Mouse (Mus musculus): ENCODE results near the gene Dnajc8. TPM values are rescaled to one million over a fixed set of nuclear protein-coding genes. Genes with fewer than 3 reads are reported as not detected.
A peak's percentile ranks its signal among the peaks of the same experiment; 100 is the strongest.

The Dnajc8 gene
- polyA plus RNA-seq (2016; fragmentation: Nextera tagmentation; extraction: Ambion mirVana), result 203 and 216 TPM in 2 replicates

- peak; percentile 93 for DNase-seq (ENCODE audit: low spot score)
- Histone ChIP-seq H3K4me1 (peaks cover 46% of the 10 kb centered on the region), H3K27ac (replicated peaks) (peak within 1 kb of the TSS; percentile 96), H3K4me3 (peak within 1 kb of the TSS; percentile 100), H3K36me3 (peaks cover 42% of the 10 kb centered on the region), H3K27me3 (ENCODE audit: low read depth, poor library complexity, severe bottlenecking) (no peaks in the 10 kb centered on the region), H3K9me3 (replicated peaks) (no peaks in the 10 kb centered on the region)
- under 1% methylated on average over 60 of the region's 60 CpGs for WGBS
Measured at GRCm38 (mm10) chr4:132535406-132536121, at the start of gene Dnajc8. Dnajc8 (plus strand) TSS chr4:132535550.

- Histone ChIP-seq H3K4me3 (no peak overlapping the region), H3K27ac (replicated peaks) (no peak overlapping the region), H3K36me3 (peaks cover 17% of the 10 kb centered on the region), H3K27me3 (ENCODE audit: low read depth, poor library complexity, severe bottlenecking) (no peaks in the 10 kb centered on the region), H3K9me3 (replicated peaks) (no peaks in the 10 kb centered on the region), H3K4me1 (peaks cover 4% of the 10 kb centered on the region; the same call in 1 of the 2 replicates)
- DNase-seq (ENCODE audit: low spot score), result no peak
- WGBS, result 97% methylated on average over 3 of the region's 3 CpGs
Measured at GRCm38 (mm10) chr4:132488521-132488920, 46.8 kb upstream of the Dnajc8 start.

GRCm38 (mm10) chr4:132488976-132489375 is 46.4 kb upstream of the Dnajc8 start:
- 88% methylated on average over 6 of the region's 6 CpGs for WGBS

GRCm38 (mm10) chr4:132490273-132491010 is 44.9 kb upstream of the Dnajc8 start:
- Histone ChIP-seq H3K4me1 (peaks cover 4% of the 10 kb centered on the region; the same call in 1 of the 2 replicates), H3K4me3 (no peak overlapping the region), H3K36me3 (peaks cover 34% of the 10 kb centered on the region), H3K27ac (replicated peaks) (no peak overlapping the region), H3K9me3 (replicated peaks) (no peaks in the 10 kb centered on the region), H3K27me3 (ENCODE audit: low read depth, poor library complexity, severe bottlenecking) (no peaks in the 10 kb centered on the region)
- 91% methylated on average over 15 of the region's 15 CpGs for whole genome bisulfite sequencing
- DNase-seq (ENCODE audit: low spot score), result no peak

More at GRCm38 (mm10) chr4:132488976-132489375, 46.4 kb upstream of the Dnajc8 start:
- DNase-seq (ENCODE audit: low spot score), result no peak
- Histone ChIP-seq H3K27me3 (ENCODE audit: low read depth, poor library complexity, severe bottlenecking) (no peaks in the 10 kb centered on the region), H3K36me3 (peaks cover 21% of the 10 kb centered on the region), H3K4me3 (no peak overlapping the region), H3K9me3 (replicated peaks) (no peaks in the 10 kb centered on the region), H3K27ac (replicated peaks) (no peak overlapping the region), H3K4me1 (peaks cover 4% of the 10 kb centered on the region; the same call in 1 of the 2 replicates)

GRCm38 (mm10) chr4:132491057-132491456 is 44.3 kb upstream of the Dnajc8 start:
- Histone ChIP-seq H3K27me3 (ENCODE audit: low read depth, poor library complexity, severe bottlenecking) (no peaks in the 10 kb centered on the region), H3K4me1 (peaks cover 4% of the 10 kb centered on the region; the same call in 1 of the 2 replicates), H3K36me3 (peaks cover 40% of the 10 kb centered on the region), H3K27ac (replicated peaks) (no peak overlapping the region), H3K4me3 (no peak overlapping the region), H3K9me3 (replicated peaks) (no peaks in the 10 kb centered on the region)
- 91% methylated on average over 8 of the region's 8 CpGs for WGBS
- no peak for DNase-seq (ENCODE audit: low spot score)

- no peaks in the 10 kb centered on the region for H3K9me3 ChIP-seq (replicated peaks)
- no peak overlapping the region for H3K4me3 ChIP-seq
- no peaks in the 10 kb centered on the region for H3K27me3 ChIP-seq (ENCODE audit: low read depth, poor library complexity, severe bottlenecking)
- no peak overlapping the region for H3K27ac ChIP-seq (replicated peaks)
- no peak for DNase-seq (ENCODE audit: low spot score)
- no peaks in the 10 kb centered on the region for H3K4me1 ChIP-seq
- 93% methylated on average over 6 of the region's 6 CpGs for WGBS
- peaks cover 47% of the 10 kb centered on the region for H3K36me3 ChIP-seq
Measured at GRCm38 (mm10) chr4:132491748-132492147, 43.6 kb upstream of the Dnajc8 start.

- H3K27ac ChIP-seq (replicated peaks), result no peak overlapping the region
- H3K36me3 ChIP-seq, result peaks cover 54% of the 10 kb centered on the region
- H3K4me3 ChIP-seq, result no peak overlapping the region
- no peaks in the 10 kb centered on the region for H3K9me3 ChIP-seq (replicated peaks)
- no peak for DNase-seq (ENCODE audit: low spot score)
- H3K27me3 ChIP-seq (ENCODE audit: low read depth, poor library complexity, severe bottlenecking), result no peaks in the 10 kb centered on the region
- no peaks in the 10 kb centered on the region for H3K4me1 ChIP-seq
- 82% methylated on average over 10 of the region's 10 CpGs for whole genome bisulfite sequencing
Measured at GRCm38 (mm10) chr4:132492178-132493060, 42.9 kb upstream of the Dnajc8 start.

GRCm38 (mm10) chr4:132494271-132494918 is 41.0 kb upstream of the Dnajc8 start:
- Histone ChIP-seq H3K4me1 (no peaks in the 10 kb centered on the region), H3K27ac (replicated peaks) (no peak overlapping the region), H3K4me3 (no peak overlapping the region), H3K27me3 (ENCODE audit: low read depth, poor library complexity, severe bottlenecking) (no peaks in the 10 kb centered on the region), H3K36me3 (peaks cover 71% of the 10 kb centered on the region), H3K9me3 (replicated peaks) (no peaks in the 10 kb centered on the region)
- DNase-seq (ENCODE audit: low spot score), result no peak
- 94% methylated on average over 20 of the region's 20 CpGs for WGBS

- Histone ChIP-seq H3K36me3 (peaks cover 28% of the 10 kb centered on the region), H3K4me3 (no peak overlapping the region), H3K4me1 (peaks cover 14% of the 10 kb centered on the region), H3K27me3 (ENCODE audit: low read depth, poor library complexity, severe bottlenecking) (no peaks in the 10 kb centered on the region), H3K9me3 (replicated peaks) (no peaks in the 10 kb centered on the region), H3K27ac (replicated peaks) (no peak overlapping the region)
- DNase-seq (ENCODE audit: low spot score), result no peak
- WGBS, result 97% methylated on average over 6 of the region's 6 CpGs
Measured at GRCm38 (mm10) chr4:132501639-132502038, 33.7 kb upstream of the Dnajc8 start.

GRCm38 (mm10) chr4:132503344-132503743 is 32.0 kb upstream of the Dnajc8 start:
- Histone ChIP-seq H3K4me1 (peaks cover 23% of the 10 kb centered on the region), H3K36me3 (peaks cover 13% of the 10 kb centered on the region), H3K27me3 (ENCODE audit: low read depth, poor library complexity, severe bottlenecking) (no peaks in the 10 kb centered on the region; the same call in 1 of the 2 replicates), H3K27ac (replicated peaks) (no peak overlapping the region), H3K9me3 (replicated peaks) (no peaks in the 10 kb centered on the region), H3K4me3 (no peak overlapping the region)
- 85% methylated on average over 11 of the region's 11 CpGs for WGBS
- DNase-seq (ENCODE audit: low spot score), result no peak

GRCm38 (mm10) chr4:132505034-132505738 is 30.2 kb upstream of the Dnajc8 start:
- Histone ChIP-seq H3K36me3 (no peaks in the 10 kb centered on the region), H3K4me3 (no peak overlapping the region), H3K4me1 (peaks cover 36% of the 10 kb centered on the region), H3K27me3 (ENCODE audit: low read depth, poor library complexity, severe bottlenecking) (no peaks in the 10 kb centered on the region; the same call in 1 of the 2 replicates), H3K9me3 (replicated peaks) (no peaks in the 10 kb centered on the region), H3K27ac (replicated peaks) (no peak overlapping the region)
- 61% methylated on average over 6 of the region's 6 CpGs for WGBS
- DNase-seq (ENCODE audit: low spot score), result no peak

Measured in midbrain, embryonic 10.5 days (tissue).